Mouse (Mus musculus) heart, embryonic 15.5 days (tissue): Measurements from ENCODE around the gene Mettl15. TPM values are rescaled to one million over a fixed set of nuclear protein-coding genes. Genes with fewer than 3 reads are reported as not detected.

Experiments
- microRNA-seq: library from miRNA; unstranded; fragments of <30 nt; microRNA quantifications from one replicate; pipeline ENCODE4, GENCODE M21; 2016
- polyA plus RNA-seq: library from polyadenylated mRNA; unstranded; fragments of >200 nt; fragmentation: Nextera tagmentation; extraction: Ambion mirVana; gene quantifications from 2 replicates; pipeline ENCODE4 v1.2.1, GENCODE M21; 2015

The Mettl15 gene
- polyA plus RNA-seq, 1 experiment from 2014 or later: 16.5 TPM

Small RNA genes lying within 50 kb of the gene (microRNA-seq; reads per million reads assigned to microRNA genes)
- not detected for gene Gm24115

Other genes with a start within 250 kb of the Mettl15 start
- 9.4 and 10.5 TPM in 2 replicates for gene Kif18a, start within 50 bp of the Mettl15 start, polyA plus RNA-seq